Mouse (Mus musculus) left cerebral cortex, postnatal 14 days (tissue): ENCODE measurements around the gene Aacs. TPM values are rescaled to one million over a fixed set of nuclear protein-coding genes. Genes with fewer than 3 reads are reported as not detected.

Experiments
- microRNA-seq, 2 experiments: library from miRNA; unstranded; fragments of <30 nt; microRNA quantifications; one replicate each; pipeline ENCODE4 v1.2.0; 2022
- total RNA-seq, 2 experiments: library from RNA; stranded (reverse); gene quantifications; 2 replicates each; pipeline ENCODE4 v1.2.3; 2021

Gene Aacs
- total RNA-seq, 2 experiments from 2014 or later = 62.2 to 68.4 TPM

Small RNA genes within 50 kb of the gene (microRNA-seq; reads per million reads assigned to microRNA genes)
- gene Gm27551 = 0 reads per million in 2 experiments

Other genes starting within 250 kb of the Aacs start
- gene Scarb1, start 134.7 kb upstream of the Aacs start, total RNA-seq = 10 to 100 TPM; 36.9 to 41.1 TPM
- under 1 TPM in 1 of 2 experiments, not detected in 1; 0.37 TPM for gene Gm10382, start 86.5 kb upstream of the Aacs start, total RNA-seq
- gene Ubc, start 85.6 kb upstream of the Aacs start, total RNA-seq = 100 to 1,000 TPM; 752 to 821 TPM
- 10 to 100 TPM; 10.1 to 10.9 TPM for gene Dhx37, start 41.7 kb upstream of the Aacs start, total RNA-seq
- 10 to 100 TPM; 81.0 to 85.6 TPM for gene Bri3bp, start 34.2 kb upstream of the Aacs start, total RNA-seq
- gene Tmem132b, start 56.0 kb downstream of the Aacs start, total RNA-seq = 100 to 1,000 TPM; 136 to 152 TPM